In the genomic region with DNA sequence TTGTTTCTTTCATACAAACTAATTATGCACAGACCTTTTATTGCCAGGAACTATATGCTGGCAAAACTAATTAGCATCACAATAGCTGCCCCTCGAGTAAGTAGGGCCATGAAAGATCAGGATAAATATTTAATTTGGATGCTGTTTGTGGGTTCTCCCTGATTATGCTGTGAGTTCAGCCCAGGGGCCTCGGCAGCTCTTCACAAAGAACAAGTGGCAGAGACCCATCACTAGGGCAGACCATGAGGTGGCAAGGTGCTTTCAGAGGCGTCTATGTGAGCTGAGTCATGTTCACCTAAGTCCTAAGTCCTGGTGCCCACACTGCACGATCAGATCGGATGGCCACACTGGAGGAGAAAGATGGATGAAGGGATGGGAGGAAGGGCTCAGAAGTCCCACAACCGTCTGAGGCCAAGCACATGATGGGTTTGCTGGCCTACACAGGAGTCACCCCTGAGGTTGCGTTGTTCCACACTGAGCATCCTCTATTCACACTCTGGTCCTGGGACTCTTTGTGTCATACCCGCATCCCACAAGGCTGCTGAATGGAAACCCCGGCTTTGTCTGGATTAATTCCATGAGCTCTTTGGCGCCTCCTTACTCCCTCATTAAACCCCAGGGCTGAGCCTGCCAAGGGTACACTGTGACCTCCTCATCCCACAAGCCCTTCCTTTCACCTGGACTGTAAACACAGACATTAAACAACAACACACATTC, we compare ENCODE assay signal across 19 mouse cellular contexts.
DNase-seq lines count a peak whose midpoint lies in the region; ATAC-seq lines count a peak whose summit lies in the region.
"Had no signal": no experiment of that assay in that cellular context is flagged by ENCODE, and none has a peak within 500 bp of the region (broad histone marks: within the 10 kb centered on the region; RNA-seq: fewer than 3 reads in every experiment).

No protein-coding gene starts in this region.

- no peak overlapping the region for H3K4me3 ChIP-seq in neural tube, embryonic 13.5 days
- no peak overlapping the region for H3K4me3 ChIP-seq in neural tube, embryonic 15.5 days (replicated peaks)
- H3K4me3 ChIP-seq in forebrain, embryonic 11.5 days (ENCODE audit: low read depth, low read length) = no peak overlapping the region
- H3K4me3 ChIP-seq in hindbrain, embryonic 13.5 days = no peak overlapping the region
- no peak overlapping the region for H3K4me3 ChIP-seq in midbrain, embryonic 15.5 days
- H3K4me3 ChIP-seq: embryonic facial prominence, embryonic 15.5 days; heart, adult 2 months had no signal

- H3K27me3 ChIP-seq in neural tube, embryonic 13.5 days = no peaks in the 10 kb centered on the region
- H3K27me3 ChIP-seq in neural tube, embryonic 15.5 days (replicated peaks) = no peaks in the 10 kb centered on the region
- H3K27me3 ChIP-seq in forebrain, embryonic 11.5 days (ENCODE audit: control insufficient read depth, insufficient read depth, low read length) = no peaks in the 10 kb centered on the region
- H3K27me3 ChIP-seq in hindbrain, embryonic 13.5 days = no peaks in the 10 kb centered on the region
- no peaks in the 10 kb centered on the region for H3K27me3 ChIP-seq in midbrain, embryonic 15.5 days (replicated peaks)
- H3K27me3 ChIP-seq: embryonic facial prominence, embryonic 15.5 days; Patski had no signal

- H3K4me1 ChIP-seq in neural tube, embryonic 13.5 days (replicated peaks) = peaks cover 28% of the 10 kb centered on the region
- H3K4me1 ChIP-seq in neural tube, embryonic 15.5 days = peaks cover 8% of the 10 kb centered on the region; the same call in 1 of the 2 replicates
- H3K4me1 ChIP-seq in forebrain, embryonic 11.5 days (replicated peaks; ENCODE audit: control insufficient read depth, insufficient read depth, low read length) = peaks cover 10% of the 10 kb centered on the region; the same call in 1 of the 2 replicates
- peaks cover 22% of the 10 kb centered on the region for H3K4me1 ChIP-seq in hindbrain, embryonic 13.5 days (replicated peaks)
- peaks cover 11% of the 10 kb centered on the region for H3K4me1 ChIP-seq in midbrain, embryonic 15.5 days
- H3K4me1 ChIP-seq: embryonic facial prominence, embryonic 15.5 days had no signal

- WGBS in neural tube, embryonic 13.5 days = 50% methylated on average over 10 of the region's 10 CpGs
- 45% methylated on average over 10 of the region's 10 CpGs for WGBS in neural tube, embryonic 15.5 days
- 32% methylated on average over 10 of the region's 10 CpGs for WGBS in forebrain, embryonic 11.5 days
- 43% methylated on average over 10 of the region's 10 CpGs for WGBS in hindbrain, embryonic 13.5 days
- WGBS in midbrain, embryonic 15.5 days = 32% methylated on average over 10 of the region's 10 CpGs

- no peak for ATAC-seq in neural tube, embryonic 13.5 days (ENCODE audit: low read depth)
- ATAC-seq in neural tube, embryonic 15.5 days (ENCODE audit: low FRiP score) = no peak
- peak; percentile 59 for ATAC-seq in forebrain, embryonic 11.5 days (replicated peaks; ENCODE audit: low FRiP score)
- ATAC-seq in hindbrain, embryonic 13.5 days (ENCODE audit: low FRiP score) = 0 out of 2 replicates have a peak, but pooled peaks have one; percentile 27
- peak; percentile 25; the same call in 1 of the 2 replicates for ATAC-seq in midbrain, embryonic 15.5 days (replicated peaks)
- ATAC-seq: activated CD4-positive, CD25-positive, alpha-beta regulatory T cell, adult 4 months; Patski had no signal

- DNase-seq in forebrain, embryonic 11.5 days (ENCODE audit: low spot score) = peak; percentile 57
- no peak for DNase-seq in adrenal gland, adult (ENCODE audit: inconsistent age in 2 of 2, low spot score in 1 of 2)
- no peak for DNase-seq in adrenal gland, postnatal 36 days
- DNase-seq: B cell, adult 2 months; cerebellum, adult 9-11 months; gastrocnemius, postnatal 10 days; heart, adult 2 months; kidney, adult 8-10 months; kidney, postnatal 36 days; lung, adult 18-20 months; right cerebral cortex, postnatal 4 days; thymus, postnatal 4 days had no signal

- no peaks in the 10 kb centered on the region for H3K36me3 ChIP-seq in neural tube, embryonic 13.5 days
- no peaks in the 10 kb centered on the region for H3K36me3 ChIP-seq in neural tube, embryonic 15.5 days
- H3K36me3 ChIP-seq in forebrain, embryonic 11.5 days (ENCODE audit: control insufficient read depth, insufficient read depth, low read length) = no peaks in the 10 kb centered on the region
- H3K36me3 ChIP-seq in hindbrain, embryonic 13.5 days = no peaks in the 10 kb centered on the region
- H3K36me3 ChIP-seq in midbrain, embryonic 15.5 days (replicated peaks) = no peaks in the 10 kb centered on the region
- H3K36me3 ChIP-seq: embryonic facial prominence, embryonic 15.5 days had no signal

- H3K4me2 ChIP-seq in neural tube, embryonic 13.5 days = no peak overlapping the region
- H3K4me2 ChIP-seq in neural tube, embryonic 15.5 days = no peak overlapping the region
- no peak overlapping the region for H3K4me2 ChIP-seq in forebrain, embryonic 11.5 days (ENCODE audit: low read depth, low read length, severe bottlenecking)
- H3K4me2 ChIP-seq in hindbrain, embryonic 13.5 days = no peak overlapping the region
- no peak overlapping the region for H3K4me2 ChIP-seq in midbrain, embryonic 15.5 days
- H3K4me2 ChIP-seq: embryonic facial prominence, embryonic 15.5 days had no signal

- no peaks in the 10 kb centered on the region for H3K9me3 ChIP-seq in neural tube, embryonic 13.5 days
- H3K9me3 ChIP-seq in neural tube, embryonic 15.5 days (replicated peaks) = no peaks in the 10 kb centered on the region
- H3K9me3 ChIP-seq in forebrain, embryonic 11.5 days (ENCODE audit: control insufficient read depth, low read length) = no peaks in the 10 kb centered on the region
- no peaks in the 10 kb centered on the region for H3K9me3 ChIP-seq in hindbrain, embryonic 13.5 days
- no peaks in the 10 kb centered on the region for H3K9me3 ChIP-seq in midbrain, embryonic 15.5 days
- H3K9me3 ChIP-seq: embryonic facial prominence, embryonic 15.5 days had no signal

- no peak overlapping the region for H3K9ac ChIP-seq in neural tube, embryonic 13.5 days
- no peak overlapping the region for H3K9ac ChIP-seq in neural tube, embryonic 15.5 days (replicated peaks)
- no peak overlapping the region for H3K9ac ChIP-seq in forebrain, embryonic 11.5 days (ENCODE audit: low read length)
- H3K9ac ChIP-seq in hindbrain, embryonic 13.5 days = no peak overlapping the region
- no peak overlapping the region for H3K9ac ChIP-seq in midbrain, embryonic 15.5 days
- H3K9ac ChIP-seq: embryonic facial prominence, embryonic 15.5 days had no signal

- H3K27ac ChIP-seq in neural tube, embryonic 13.5 days (replicated peaks) = peak overlapping the region; percentile 14
- no peak overlapping the region for H3K27ac ChIP-seq in neural tube, embryonic 15.5 days (replicated peaks)
- H3K27ac ChIP-seq in forebrain, embryonic 11.5 days (ENCODE audit: low read depth, low read length) = no peak overlapping the region
- H3K27ac ChIP-seq in hindbrain, embryonic 13.5 days = no peak overlapping the region
- 0 out of 2 replicates have a peak overlapping the region, but pooled peaks have one; percentile 10 for H3K27ac ChIP-seq in midbrain, embryonic 15.5 days
- H3K27ac ChIP-seq: embryonic facial prominence, embryonic 15.5 days; heart, adult 2 months had no signal

Comparison
In these comparisons a context has a peak if more than half of its experiments do, and no peak if none do; other contexts are left out.
1. H3K27ac ChIP-seq: peak in neural tube, embryonic 13.5 days (single experiment) and midbrain, embryonic 15.5 days (single experiment); none in neural tube, embryonic 15.5 days (single experiment), forebrain, embryonic 11.5 days (single experiment) and hindbrain, embryonic 13.5 days (single experiment).
2. ATAC-seq: peak in forebrain, embryonic 11.5 days (single experiment), hindbrain, embryonic 13.5 days (single experiment) and midbrain, embryonic 15.5 days (single experiment); none in neural tube, embryonic 13.5 days (single experiment) and neural tube, embryonic 15.5 days (single experiment).